In genomic region chr11:84959701-84960181, GRCm38 (mm10) we compare ENCODE assay signal across 9 mouse cellular contexts. TPM values are rescaled to one million over a fixed set of nuclear protein-coding genes. Genes with fewer than 3 reads are reported as not detected.
DNase-seq lines count a peak whose midpoint lies in the region; ATAC-seq lines count a peak whose summit lies in the region.
"Had no signal": no experiment of that assay in that cellular context is flagged by ENCODE, and none has a peak within 500 bp of the region (broad histone marks: within the 10 kb centered on the region; RNA-seq: fewer than 3 reads in every experiment).

No protein-coding gene starts in this region.

- peak; percentile 34; the same call in 1 of the 2 replicates for ATAC-seq in lung, embryonic 16.5 days (ENCODE audit: low read depth)
- no peak for ATAC-seq in hindbrain, embryonic 14.5 days (ENCODE audit: low FRiP score)
- ATAC-seq in forebrain, embryonic 12.5 days (ENCODE audit: low FRiP score) = no peak

- WGBS in lung, embryonic 16.5 days = 4% methylated on average over 9 of the region's 9 CpGs
- WGBS in hindbrain, embryonic 14.5 days = 3% methylated on average over 9 of the region's 9 CpGs
- 2% methylated on average over 9 of the region's 9 CpGs for WGBS in forebrain, embryonic 12.5 days

- peak; percentile 55 for DNase-seq in gastrocnemius, adult 18-20 months (ENCODE audit: low spot score)
- no peak for DNase-seq in gastrocnemius, postnatal 10 days
- peak; percentile 70 to 76 for DNase-seq in cerebellum, postnatal 36 days
- DNase-seq in heart, postnatal 14 days = peak; percentile 51 to 56
- DNase-seq in hindbrain, embryonic 14.5 days (ENCODE audit: low spot score) = no peak
- DNase-seq in liver = no peak

- peaks cover 37% of the 10 kb centered on the region for H3K27me3 ChIP-seq in lung, embryonic 16.5 days (ENCODE audit: control insufficient read depth, insufficient read depth, low read depth, low read length)
- peaks cover 45% of the 10 kb centered on the region for H3K27me3 ChIP-seq in hindbrain, embryonic 14.5 days (ENCODE audit: control insufficient read depth, insufficient read depth, low read length)
- peaks cover 56% of the 10 kb centered on the region for H3K27me3 ChIP-seq in forebrain, embryonic 12.5 days

- H3K27ac ChIP-seq in lung, embryonic 16.5 days (ENCODE audit: low read length) = no peak overlapping the region
- no peak overlapping the region for H3K27ac ChIP-seq in hindbrain, embryonic 14.5 days
- no peak overlapping the region for H3K27ac ChIP-seq in forebrain, embryonic 12.5 days
- H3K27ac ChIP-seq: lung, embryonic 15.5 days had no signal

- H3K36me3 ChIP-seq in lung, embryonic 16.5 days (ENCODE audit: control insufficient read depth, insufficient read depth, low read length) = no peaks in the 10 kb centered on the region
- H3K36me3 ChIP-seq in hindbrain, embryonic 14.5 days (replicated peaks; ENCODE audit: control insufficient read depth, insufficient read depth) = no peaks in the 10 kb centered on the region
- no peaks in the 10 kb centered on the region for H3K36me3 ChIP-seq in forebrain, embryonic 12.5 days (replicated peaks)
- H3K36me3 ChIP-seq: lung, embryonic 15.5 days had no signal

- intact Hi-C loops in heart, postnatal 14 days (cut with DNase I) = no loop called here

- peaks cover 20% of the 10 kb centered on the region for H3K4me1 ChIP-seq in lung, embryonic 16.5 days (replicated peaks; ENCODE audit: control insufficient read depth, insufficient read depth, low read length)
- H3K4me1 ChIP-seq in hindbrain, embryonic 14.5 days (replicated peaks; ENCODE audit: control insufficient read depth, insufficient read depth, low read length) = peaks cover 5% of the 10 kb centered on the region; the same call in 1 of the 2 replicates
- H3K4me1 ChIP-seq in forebrain, embryonic 12.5 days = peaks cover 23% of the 10 kb centered on the region

- no peak overlapping the region for H3K9ac ChIP-seq in lung, embryonic 16.5 days (ENCODE audit: low read length)
- no peak overlapping the region for H3K9ac ChIP-seq in hindbrain, embryonic 14.5 days
- H3K9ac ChIP-seq in forebrain, embryonic 12.5 days = no peak overlapping the region
- H3K9ac ChIP-seq: lung, embryonic 15.5 days had no signal

- no peak overlapping the region for H3K4me3 ChIP-seq in lung, embryonic 16.5 days (ENCODE audit: low read length)
- no peak overlapping the region for H3K4me3 ChIP-seq in hindbrain, embryonic 14.5 days (replicated peaks; ENCODE audit: low read length)
- H3K4me3 ChIP-seq in forebrain, embryonic 12.5 days (replicated peaks) = no peak overlapping the region
- H3K4me3 ChIP-seq: lung, embryonic 15.5 days had no signal

- H3K9me3 ChIP-seq in lung, embryonic 16.5 days (ENCODE audit: control insufficient read depth, low read length) = no peaks in the 10 kb centered on the region
- H3K9me3 ChIP-seq in hindbrain, embryonic 14.5 days (ENCODE audit: control insufficient read depth, low read length) = no peaks in the 10 kb centered on the region
- no peaks in the 10 kb centered on the region for H3K9me3 ChIP-seq in forebrain, embryonic 12.5 days
- H3K9me3 ChIP-seq: lung, embryonic 15.5 days had no signal

- H3K4me2 ChIP-seq in lung, embryonic 16.5 days (ENCODE audit: low read depth, low read length) = no peak overlapping the region
- H3K4me2 ChIP-seq in hindbrain, embryonic 14.5 days (replicated peaks) = no peak overlapping the region
- no peak overlapping the region for H3K4me2 ChIP-seq in forebrain, embryonic 12.5 days
- H3K4me2 ChIP-seq: lung, embryonic 15.5 days had no signal

RNA-seq across cellular contexts. Expression of gene Car4, which starts 2.2 kb away (rescaled TPM):
- total RNA-seq in gastrocnemius, adult 18-20 months (2021) = 1 to 10 TPM; 4.8 to 5.8 TPM
- 10 to 100 TPM; 11.8 to 12.1 TPM for total RNA-seq in gastrocnemius, postnatal 10 days (2021)
- 10 to 100 TPM; 63.6 to 82.3 TPM for total RNA-seq in heart, postnatal 14 days (2021)
- 0.70 and 0.98 TPM in 2 replicates for polyA plus RNA-seq in lung, embryonic 16.5 days (2015; fragmentation: Nextera tagmentation; extraction: Ambion mirVana)
- polyA plus RNA-seq in hindbrain, embryonic 14.5 days (2014; fragmentation: Nextera tagmentation; extraction: Ambion mirVana) = 4.6 and 5.0 TPM in 2 replicates
- 1.4 and 1.6 TPM in 2 replicates for polyA plus RNA-seq in forebrain, embryonic 12.5 days (2016; fragmentation: Nextera tagmentation; extraction: Ambion mirVana)

RNA-seq across cellular contexts. Expression of gene Znhit3, which starts 43.6 kb away (rescaled TPM):
- 10 to 100 TPM; 15.6 to 17.3 TPM for total RNA-seq in gastrocnemius, adult 18-20 months (2021)
- 10 to 100 TPM in 1 of 2 experiments, 1 to 10 TPM in 1; 9.3 to 12.4 TPM for total RNA-seq in gastrocnemius, postnatal 10 days (2021)
- total RNA-seq in heart, postnatal 14 days (2021) = 1 to 10 TPM; 8.5 to 8.6 TPM
- 53.3 and 55.6 TPM in 2 replicates for polyA plus RNA-seq in lung, embryonic 16.5 days (2015; fragmentation: Nextera tagmentation; extraction: Ambion mirVana)
- 65.3 and 70.3 TPM in 2 replicates for polyA plus RNA-seq in hindbrain, embryonic 14.5 days (2014; fragmentation: Nextera tagmentation; extraction: Ambion mirVana)
- polyA plus RNA-seq in forebrain, embryonic 12.5 days (2016; fragmentation: Nextera tagmentation; extraction: Ambion mirVana) = 65.9 and 67.6 TPM in 2 replicates

Comparison
In these comparisons a context has a peak if more than half of its experiments do, and no peak if none do; other contexts are left out.
1. DNase-seq: peak in gastrocnemius, adult 18-20 months (single experiment), cerebellum, postnatal 36 days (2 of 2) and heart, postnatal 14 days (2 of 2); none in gastrocnemius, postnatal 10 days (single experiment), hindbrain, embryonic 14.5 days (single experiment) and liver (single experiment).
2. RNA of gene Car4, which starts 2.2 kb away (total RNA-seq): 63.6 to 82.3 TPM in heart, postnatal 14 days; 11.8 to 12.1 TPM in gastrocnemius, postnatal 10 days and 4.8 to 5.8 TPM in gastrocnemius, adult 18-20 months; every median in the first group is over 4 times any median in the second.